Mouse (Mus musculus) hindbrain, embryonic 16.5 days (tissue): ENCODE measurements at regions not wholly inside any gene's neighbourhood (a gene's known extent, or its start where the extent isn't known, plus 50 kb on each side); places are given as distances from the start of the nearest gene placed in this dataset.

ENCODE experiments used
- ATAC-seq: fragments of 200-750 bp; cut with Nextera tagmentation; 2 replicates; pipeline ENCODE4 v1.8.0; 2017; ENCODE audit warnings: moderate TSS enrichment, moderate library complexity
- H3K27ac ChIP-seq: fragments of 300-500 bp; sonication (generic); 2 replicates; pipeline ENCODE4 v1.5.1; 2014; ENCODE audit warnings: low read depth, mild to moderate bottlenecking, control low read depth, low read length, moderate library complexity
- H3K27me3 ChIP-seq: fragments of 300-500 bp; sonication (generic); replicated peaks from 2 replicates; pipeline ENCODE4 v1.6.1; 2014; ENCODE audit warnings: low read length; ENCODE audit not compliant: control insufficient read depth, insufficient read depth
- H3K36me3 ChIP-seq: fragments of 300-500 bp; sonication (generic); 2 replicates; pipeline ENCODE4 v1.6.1; 2014; ENCODE audit warnings: mild to moderate bottlenecking, low read length, moderate library complexity, mixed read lengths; ENCODE audit not compliant: control insufficient read depth, insufficient read depth
- H3K4me1 ChIP-seq: fragments of 300-500 bp; sonication (generic); 2 replicates; pipeline ENCODE4 v1.6.1; 2014; ENCODE audit warnings: low read depth, low read length; ENCODE audit not compliant: control insufficient read depth, insufficient read depth
- H3K4me2 ChIP-seq: fragments of 300-500 bp; sonication (generic); 2 replicates; pipeline ENCODE4 v1.6.1; 2014; ENCODE audit warnings: mild to moderate bottlenecking, low read length, control low read depth, moderate library complexity
- H3K4me3 ChIP-seq: fragments of 300-500 bp; sonication (generic); 2 replicates; pipeline ENCODE4 v1.5.1; 2014; ENCODE audit warnings: mild to moderate bottlenecking, low read length, control low read depth, moderate library complexity
- H3K9ac ChIP-seq: fragments of 300-500 bp; sonication (generic); 2 replicates; pipeline ENCODE4 v1.6.1; 2014; ENCODE audit warnings: low read depth, mild to moderate bottlenecking, control low read depth, low read length, moderate library complexity
- H3K9me3 ChIP-seq: fragments of 300-500 bp; sonication (generic); 2 replicates; pipeline ENCODE4 v1.6.1; 2014; ENCODE audit warnings: mild to moderate bottlenecking, low read length, moderate library complexity; ENCODE audit not compliant: control insufficient read depth
- WGBS: fragments of 180-500 bp; shearing (Covaris S2); extraction: QIAGEN DNeasy Blood & Tissue Kit; methylation state at CpG from one replicate; pipeline ENCODE4 v1.1.7; 2014; 5-methylcytosine and 5-hydroxymethylcytosine counted together

DNA sequence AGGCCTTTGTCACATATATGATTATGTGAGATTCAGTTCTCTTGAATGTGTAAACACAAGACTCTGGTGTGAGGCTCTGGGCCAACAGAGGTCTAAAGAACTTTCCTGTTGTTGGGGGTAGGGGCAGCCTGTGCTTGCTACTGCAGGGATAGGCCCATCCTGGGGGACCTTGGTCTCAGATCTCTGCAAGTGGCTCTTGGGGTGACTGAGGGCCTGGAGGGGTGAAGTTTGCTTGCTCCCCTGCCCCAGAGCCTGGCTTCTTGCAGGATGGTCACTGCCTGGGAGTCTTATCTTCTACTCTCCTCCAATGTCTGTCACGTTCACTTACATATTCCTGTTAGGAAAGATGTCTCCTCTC lies 121.8 kb upstream of the Arhgap5 start:
- H3K9ac ChIP-seq = peak overlapping the region; percentile 47; the same call in 1 of the 2 replicates

DNA sequence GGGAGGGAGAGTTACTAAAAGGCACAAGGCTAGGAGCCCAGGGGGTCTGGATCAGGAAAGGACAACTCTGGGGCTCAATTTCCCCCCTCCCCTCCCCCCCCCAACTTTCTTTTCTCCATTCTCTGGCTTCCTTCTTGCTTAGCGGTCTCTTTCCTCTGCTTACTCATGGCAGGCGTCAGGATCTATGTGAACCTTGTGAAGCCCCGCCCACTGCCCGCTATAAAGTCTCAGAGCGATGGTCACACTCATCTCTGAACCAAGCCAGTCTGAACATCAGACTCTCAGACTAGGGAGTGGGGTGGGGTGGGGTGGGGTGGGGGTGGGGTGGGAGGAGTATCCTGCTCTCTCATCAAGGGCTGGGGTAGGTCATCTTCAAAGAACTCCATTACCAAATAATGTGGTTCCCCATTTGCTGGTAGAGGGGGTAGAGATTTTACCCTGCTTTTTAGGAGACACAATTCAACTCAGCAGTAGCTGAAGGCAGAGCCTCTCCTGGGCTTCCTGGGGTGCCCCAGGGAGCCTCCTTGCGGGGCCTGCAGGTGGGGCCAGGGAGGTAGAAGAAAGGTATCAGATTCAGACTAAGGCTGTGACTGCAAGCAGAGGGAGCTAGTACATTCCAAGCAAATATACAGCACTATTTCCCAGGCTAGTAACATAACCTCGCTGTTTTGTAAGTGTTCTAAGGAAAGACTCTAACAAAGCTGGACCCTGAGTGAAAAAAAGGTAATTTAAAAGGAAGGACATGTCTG lies 120.8 kb upstream of the Arhgap5 start:
- H3K4me2 ChIP-seq = peak overlapping the region; percentile 17
- 15% methylated on average over 7 of the region's 7 CpGs for WGBS
- H3K9ac ChIP-seq = no peak overlapping the region
- H3K27ac ChIP-seq = no peak overlapping the region
- no peaks in the 10 kb centered on the region for H3K9me3 ChIP-seq
- H3K36me3 ChIP-seq = no peaks in the 10 kb centered on the region
- H3K4me1 ChIP-seq = peaks cover 18% of the 10 kb centered on the region
- no peak overlapping the region for H3K4me3 ChIP-seq
- ATAC-seq = no peak; the same call in 1 of the 2 replicates
- no peaks in the 10 kb centered on the region for H3K27me3 ChIP-seq

More for the DNA sequence above, 121.8 kb upstream of the Arhgap5 start:
- 0 out of 2 replicates have a peak overlapping the region, but pooled peaks have one; percentile 27 for H3K27ac ChIP-seq
- H3K4me3 ChIP-seq = no peak overlapping the region
- H3K9me3 ChIP-seq = no peaks in the 10 kb centered on the region
- H3K27me3 ChIP-seq = no peaks in the 10 kb centered on the region
- WGBS = 71% methylated on average over 1 of the region's 1 CpGs
- peak; percentile 12; the same call in 1 of the 2 replicates for ATAC-seq
- no peak overlapping the region for H3K4me2 ChIP-seq
- no peaks in the 10 kb centered on the region for H3K36me3 ChIP-seq
- H3K4me1 ChIP-seq = peaks cover 18% of the 10 kb centered on the region

DNA sequence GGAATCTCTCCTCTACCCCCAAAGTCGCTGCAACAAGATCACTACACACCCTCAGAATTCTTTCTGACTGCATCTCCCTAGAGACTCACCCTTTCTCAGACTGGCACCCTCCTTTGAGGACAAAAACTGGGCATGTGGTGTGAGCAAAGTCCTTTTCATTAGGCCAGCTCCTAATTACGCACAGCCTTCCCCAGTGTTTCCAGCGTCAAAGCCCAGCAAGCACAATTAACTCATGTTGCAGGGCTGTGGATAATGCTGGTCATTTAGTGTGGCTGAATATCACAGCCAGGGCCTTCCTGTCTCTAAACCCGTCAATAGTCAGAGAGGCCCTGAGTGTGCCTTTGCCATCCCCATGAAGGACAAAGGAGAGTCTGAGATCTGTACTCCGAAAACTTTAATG lies 114.2 kb upstream of the Arhgap5 start:
- Histone ChIP-seq H3K4me2 (no peak overlapping the region), H3K9ac (no peak overlapping the region), H3K27me3 (no peaks in the 10 kb centered on the region), H3K4me1 (peaks cover 4% of the 10 kb centered on the region), H3K4me3 (no peak overlapping the region), H3K36me3 (no peaks in the 10 kb centered on the region), H3K9me3 (no peaks in the 10 kb centered on the region; the same call in 1 of the 2 replicates), H3K27ac (peak overlapping the region; percentile 48; the same call in 1 of the 2 replicates)
- ATAC-seq = no peak; the same call in 1 of the 2 replicates
- 28% methylated on average over 5 of the region's 5 CpGs for WGBS

DNA sequence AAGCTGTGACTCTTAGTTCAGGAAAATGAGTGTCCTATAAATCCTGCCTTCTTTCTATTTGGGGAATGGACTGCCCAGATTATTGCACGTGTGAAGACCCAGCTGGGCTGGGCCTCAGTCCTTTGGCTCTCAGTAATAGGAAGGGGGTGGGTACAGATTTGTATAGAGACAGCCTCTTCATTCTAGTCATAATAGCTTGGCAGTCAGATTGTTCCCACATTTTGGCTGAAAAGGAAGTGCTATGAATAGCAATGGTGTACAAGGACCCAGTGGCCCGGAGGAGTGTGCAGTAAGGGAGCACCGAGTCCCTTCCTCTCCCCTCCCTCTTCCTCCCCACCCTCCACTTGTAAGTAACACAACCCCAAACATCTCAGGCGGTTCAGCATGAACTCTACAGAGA lies 113.5 kb upstream of the Arhgap5 start:
- 42% methylated on average over 4 of the region's 4 CpGs for WGBS
- Histone ChIP-seq H3K4me3 (no peak overlapping the region), H3K9me3 (no peaks in the 10 kb centered on the region; the same call in 1 of the 2 replicates), H3K4me1 (peaks cover 11% of the 10 kb centered on the region), H3K27me3 (no peaks in the 10 kb centered on the region), H3K9ac (no peak overlapping the region), H3K27ac (no peak overlapping the region), H3K36me3 (no peaks in the 10 kb centered on the region), H3K4me2 (no peak overlapping the region)
- peak; percentile 43; the same call in 1 of the 2 replicates for ATAC-seq

DNA sequence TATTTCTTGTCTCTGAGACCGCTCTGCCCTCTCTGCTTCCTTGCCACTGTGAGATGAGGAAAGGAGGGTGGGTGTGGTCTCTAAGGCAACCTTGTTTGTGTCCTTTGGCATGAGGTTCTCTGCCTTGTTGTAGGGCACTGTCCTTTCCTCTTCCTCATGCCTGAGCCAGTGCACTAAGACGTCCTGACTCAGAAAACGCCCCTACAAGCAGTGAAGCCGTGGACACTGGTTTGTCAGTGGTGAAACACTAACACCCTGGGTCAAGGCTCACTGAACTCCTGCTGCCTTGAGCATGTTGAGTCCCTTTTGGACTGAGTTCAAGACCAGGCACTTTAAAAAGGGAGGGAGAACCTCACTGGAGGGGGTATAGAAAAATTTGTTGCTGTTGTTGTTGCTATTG lies 111.1 kb upstream of the Arhgap5 start:
- Histone ChIP-seq H3K27me3 (no peaks in the 10 kb centered on the region), H3K9me3 (no peaks in the 10 kb centered on the region; the same call in 1 of the 2 replicates), H3K36me3 (no peaks in the 10 kb centered on the region), H3K4me3 (no peak overlapping the region), H3K4me1 (peaks cover 19% of the 10 kb centered on the region), H3K4me2 (no peak overlapping the region), H3K27ac (no peak overlapping the region), H3K9ac (no peak overlapping the region)
- ATAC-seq = no peak
- 69% methylated on average over 4 of the region's 4 CpGs for WGBS

DNA sequence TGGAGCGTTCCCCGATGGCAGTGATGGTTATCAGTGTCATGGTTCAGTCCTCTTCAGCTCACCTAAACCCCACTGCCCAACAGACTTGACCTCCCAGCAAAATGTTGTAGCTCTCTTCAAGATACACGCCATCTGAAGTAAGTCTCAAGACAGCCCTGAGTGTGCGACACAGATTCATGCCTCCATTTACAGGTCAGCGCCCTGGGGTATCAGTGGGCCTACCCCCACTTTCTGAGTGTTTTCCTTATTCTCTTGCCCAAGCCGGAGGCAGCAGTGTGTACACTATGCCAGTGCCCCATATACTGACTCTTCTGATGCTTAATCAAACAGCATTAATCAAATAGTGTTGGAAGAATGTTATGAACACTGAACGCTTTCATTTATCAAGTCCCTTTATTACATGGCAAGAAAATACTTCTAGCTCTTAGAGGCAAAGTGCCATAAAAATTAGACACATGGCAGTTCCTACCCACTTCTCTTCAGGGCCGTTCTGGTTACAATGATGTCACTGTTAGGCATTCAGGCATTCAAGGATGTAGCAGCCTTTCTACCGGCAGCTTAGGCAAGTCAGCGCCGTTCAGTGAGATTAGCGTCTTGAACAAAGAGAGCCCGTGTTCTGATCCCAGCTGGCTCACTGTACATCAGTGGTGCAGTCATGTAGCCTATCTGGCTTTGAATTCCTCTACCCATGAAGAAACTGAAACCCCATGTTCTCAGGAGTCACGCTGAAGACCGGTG lies 109.6 kb upstream of the Arhgap5 start:
- no peak overlapping the region for H3K9ac ChIP-seq
- H3K36me3 ChIP-seq = no peaks in the 10 kb centered on the region
- no peak overlapping the region for H3K27ac ChIP-seq
- no peak overlapping the region for H3K4me3 ChIP-seq
- H3K9me3 ChIP-seq = no peaks in the 10 kb centered on the region
- 67% methylated on average over 15 of the region's 15 CpGs for WGBS
- no peak for ATAC-seq
- H3K27me3 ChIP-seq = no peaks in the 10 kb centered on the region
- H3K4me2 ChIP-seq = no peak overlapping the region
- H3K4me1 ChIP-seq = peaks cover 19% of the 10 kb centered on the region

DNA sequence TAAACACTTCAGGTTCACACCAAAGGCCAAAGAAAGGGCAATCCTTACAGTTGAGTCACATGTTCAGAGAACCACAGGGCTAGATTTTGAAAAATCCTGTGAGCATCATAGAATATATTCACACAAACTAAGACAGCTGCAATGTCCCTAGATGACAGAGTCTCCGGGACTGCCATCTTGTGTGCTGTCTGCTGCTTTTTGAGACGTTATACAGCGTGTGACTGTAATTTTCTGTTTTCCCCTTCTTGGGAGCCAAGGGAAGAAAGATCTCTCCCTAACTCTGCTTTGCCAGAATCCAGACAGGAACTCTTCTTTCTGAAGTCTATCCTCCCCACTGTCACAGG lies 109.1 kb upstream of the Arhgap5 start:
- WGBS = 63% methylated on average over 3 of the region's 3 CpGs
- no peak overlapping the region for H3K4me2 ChIP-seq
- H3K9ac ChIP-seq = no peak overlapping the region
- H3K27me3 ChIP-seq = no peaks in the 10 kb centered on the region
- H3K27ac ChIP-seq = no peak overlapping the region
- peaks cover 19% of the 10 kb centered on the region for H3K4me1 ChIP-seq
- no peak overlapping the region for H3K4me3 ChIP-seq
- no peaks in the 10 kb centered on the region for H3K9me3 ChIP-seq
- H3K36me3 ChIP-seq = no peaks in the 10 kb centered on the region
- no peak for ATAC-seq

DNA sequence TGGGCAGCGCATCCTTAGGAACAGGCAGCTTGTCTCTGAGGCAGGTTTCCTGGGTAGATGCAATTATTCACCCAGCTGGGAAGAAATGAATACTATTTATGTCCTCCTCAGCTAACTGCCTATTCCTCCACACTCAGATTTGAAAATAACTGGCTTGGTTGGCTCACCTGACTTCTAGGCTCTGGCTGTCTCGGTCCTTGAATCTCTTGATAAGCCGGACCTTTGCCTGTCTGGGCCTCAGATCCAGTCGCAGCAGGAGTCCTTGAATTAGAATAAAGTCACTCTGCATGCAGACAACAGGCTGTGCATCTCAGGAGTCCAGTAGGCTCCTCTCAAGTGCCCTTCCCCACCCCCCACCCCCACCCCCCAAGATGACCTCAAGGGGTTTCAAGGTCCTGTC lies 108.7 kb upstream of the Arhgap5 start:
- Histone ChIP-seq H3K4me1 (peaks cover 19% of the 10 kb centered on the region), H3K9ac (no peak overlapping the region), H3K9me3 (no peaks in the 10 kb centered on the region), H3K4me2 (no peak overlapping the region), H3K36me3 (no peaks in the 10 kb centered on the region), H3K27me3 (no peaks in the 10 kb centered on the region), H3K27ac (no peak overlapping the region), H3K4me3 (no peak overlapping the region)
- 48% methylated on average over 4 of the region's 4 CpGs for WGBS
- ATAC-seq = no peak

DNA sequence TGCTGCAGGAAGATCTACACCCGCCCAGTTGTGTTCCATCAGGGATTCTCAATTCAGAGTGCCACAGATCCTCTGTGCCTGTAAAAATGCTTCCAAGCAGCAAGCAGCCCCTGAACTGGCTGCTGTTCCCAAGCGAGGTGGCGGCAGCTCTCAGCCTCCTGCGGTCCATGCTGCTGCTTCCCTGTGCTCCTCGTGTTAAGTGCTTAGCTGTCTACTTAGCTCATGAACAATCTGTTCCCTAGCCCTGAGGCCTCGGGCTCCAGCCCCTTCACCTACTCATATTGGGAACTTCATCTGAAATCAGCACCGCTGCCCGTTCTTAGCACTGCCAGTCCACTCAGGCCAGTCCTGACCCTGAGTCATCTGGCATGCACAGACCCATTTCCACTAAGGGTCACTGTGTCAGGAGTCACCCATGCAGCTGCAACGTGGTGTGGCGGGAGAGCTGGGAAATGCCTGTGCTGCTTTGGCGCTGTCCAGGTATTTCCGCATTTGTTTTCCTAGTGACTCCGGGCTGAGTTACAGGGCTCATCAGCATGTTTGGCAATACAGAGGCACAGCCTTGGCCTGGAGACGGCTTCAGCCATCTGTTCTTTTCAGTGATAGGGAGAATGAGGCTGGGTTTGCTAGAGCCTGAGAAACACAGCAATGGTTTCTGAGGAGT lies 107.5 kb upstream of the Arhgap5 start:
- peak; percentile 75 for ATAC-seq
- peak overlapping the region; percentile 8; the same call in 1 of the 2 replicates for H3K4me2 ChIP-seq
- 39% methylated on average over 14 of the region's 14 CpGs for whole genome bisulfite sequencing

More for the DNA sequence above, 107.5 kb upstream of the Arhgap5 start:
- Histone ChIP-seq H3K27me3 (no peaks in the 10 kb centered on the region), H3K4me3 (no peak overlapping the region), H3K9ac (peak overlapping the region; percentile 13; the same call in 1 of the 2 replicates), H3K9me3 (no peaks in the 10 kb centered on the region), H3K36me3 (no peaks in the 10 kb centered on the region), H3K4me1 (peaks cover 19% of the 10 kb centered on the region), H3K27ac (peak overlapping the region; percentile 64)
